Mouse (Mus musculus): ENCODE data around the gene Gm4767.
"Not testable (repeated sequence)": the region's sequence is repeated elsewhere in the genome, so short reads cannot be mapped to it uniquely, and the experiment has no call there.

Gene Gm4767

GRCm38 (mm10) chr10:81811899-81812298, at the start of gene Gm4767:
Gm4767 (plus strand) TSS chr10:81812186.
- peak; percentile 0 for DNase-seq (ENCODE audit: low spot score)

- not testable (repeated sequence) for DNase-seq (ENCODE audit: low spot score)
These were observed 41.2 kb upstream of the Gm4767 start, which contains the start of gene Gm3055 for GRCm38 (mm10) chr10:81770506-81771403. Gm3055 (minus strand) TSS chr10:81771161.

GRCm38 (mm10) chr10:81771404-81771777, 40.6 kb upstream of the Gm4767 start:
- not testable (repeated sequence) for DNase-seq (ENCODE audit: low spot score)

GRCm38 (mm10) chr10:81846219-81846618, 34.2 kb downstream of the Gm4767 start:
- not testable (repeated sequence) for DNase-seq (ENCODE audit: low spot score)

- DNase-seq (ENCODE audit: low spot score), result not testable (repeated sequence)
These were observed 51.7 kb downstream of the Gm4767 start, which contains the start of gene Gm32687 for GRCm38 (mm10) chr10:81863409-81864407. Gm32687 (plus strand) TSS chr10:81863934.
